Mouse (Mus musculus) MEL (cell line): ENCODE results near the gene Pole4. TPM values are rescaled to one million over a fixed set of nuclear protein-coding genes. Genes with fewer than 3 reads are reported as not detected.
A peak's percentile ranks its signal among the peaks of the same experiment; 100 is the strongest.

Experiments used
- DNase-seq: peaks from one replicate; pipeline ENCODE4 v3.0.0; 2011; ENCODE audit warnings: low read depth, low spot score
- H3K27ac ChIP-seq: 2 replicates; pipeline ENCODE4 v1.5.1; 2012; ENCODE audit warnings: low read depth, mild to moderate bottlenecking, control low read depth, low read length, moderate library complexity; ENCODE audit not compliant: control insufficient read depth
- H3K27me3 ChIP-seq, 2 experiments: fragments of 150-350 bp in 1 of 2; sonication (generic) in 1 of 2; 2 replicates each; pipeline ENCODE4 v1.6.1; 2012; ENCODE audit warnings: low read length in 2 of 2, mild to moderate bottlenecking in 2 of 2, improper control_type of control experiment in 1 of 2, moderate library complexity in 1 of 2; ENCODE audit not compliant: insufficient read depth in 2 of 2, control insufficient read depth in 1 of 2
- H3K36me3 ChIP-seq, 2 experiments: 2 replicates each; pipeline ENCODE4 v1.6.1; 2012 to 2014; ENCODE audit warnings: low read length in 2 of 2, improper control_type of control experiment in 1 of 2, inconsistent platforms in 1 of 2, mild to moderate bottlenecking in 1 of 2; ENCODE audit not compliant: insufficient read depth in 2 of 2, control insufficient read depth in 1 of 2
- H3K4me1 ChIP-seq, 2 experiments: fragments of 150-350 bp in 1 of 2; sonication (generic) in 1 of 2; 2 replicates each; pipeline ENCODE4 v1.6.1; 2012; ENCODE audit warnings: low read length in 2 of 2, improper control_type of control experiment in 1 of 2, mild to moderate bottlenecking in 1 of 2; ENCODE audit not compliant: insufficient read depth in 2 of 2, control insufficient read depth in 1 of 2
- H3K4me3 ChIP-seq, 2 experiments: fragments of 150-350 bp in 1 of 2; sonication (generic) in 1 of 2; 2 replicates each; pipeline ENCODE4 v1.5.1; 2012; ENCODE audit warnings: low read depth in 2 of 2, low read length in 2 of 2, mild to moderate bottlenecking in 2 of 2, moderate library complexity in 2 of 2, control low read depth in 1 of 2, improper control_type of control experiment in 1 of 2; ENCODE audit not compliant: control insufficient read depth in 1 of 2, insufficient read depth in 1 of 2
- H3K79me2 ChIP-seq: 2 replicates; pipeline ENCODE4 v1.6.1; 2012; ENCODE audit warnings: mild to moderate bottlenecking, low read length, moderate library complexity; ENCODE audit not compliant: control insufficient read depth, poor library complexity, insufficient read depth
- H3K9ac ChIP-seq: 2 replicates; pipeline ENCODE4 v1.6.1; 2012; ENCODE audit warnings: low read depth, mild to moderate bottlenecking, control low read depth, low read length, moderate library complexity; ENCODE audit not compliant: control insufficient read depth, poor library complexity, severe bottlenecking
- H3K9me3 ChIP-seq: fragments of 150-350 bp; sonication (generic); replicated peaks from 2 replicates; pipeline ENCODE4 v1.6.1; 2012; ENCODE audit warnings: mild to moderate bottlenecking, low read length, improper control_type of control experiment, moderate library complexity; ENCODE audit not compliant: insufficient read depth
- BHLHE40 ChIP-seq: IDR thresholded peaks from 2 replicates; pipeline ENCODE4 v1.6.1; 2012; ENCODE audit warnings: low read depth, mild to moderate bottlenecking, inconsistent platforms, low read length, improper control_type of control experiment, borderline replicate concordance
- CHD1 ChIP-seq: IDR thresholded peaks from 2 replicates; pipeline ENCODE4 v1.6.1; 2012; ENCODE audit warnings: low read depth, mild to moderate bottlenecking, inconsistent platforms, low read length, improper control_type of control experiment
- CHD2 ChIP-seq: IDR thresholded peaks from 2 replicates; pipeline ENCODE4 v1.6.1; 2011; ENCODE audit warnings: low read length, improper control_type of control experiment
- CTCF ChIP-seq, 3 experiments: IDR thresholded peaks in 2 of 3; conservative IDR thresholded peaks in 1 of 3; 2 replicates each; pipeline ENCODE4 v1.5.1; 2011 to 2012; ENCODE audit warnings: low read length in 3 of 3, low read depth in 2 of 3, mild to moderate bottlenecking in 2 of 3, improper control_type of control experiment in 1 of 3, inconsistent platforms in 1 of 3, mixed read lengths in 1 of 3, moderate library complexity in 1 of 3; ENCODE audit not compliant: control insufficient read depth in 1 of 3, insufficient read depth in 1 of 3, poor library complexity in 1 of 3, severe bottlenecking in 1 of 3
- EP300 ChIP-seq, 2 experiments: IDR thresholded peaks; 2 replicates each; pipeline ENCODE4 v1.6.1; 2011; ENCODE audit warnings: improper control_type of control experiment in 2 of 2, low read length in 2 of 2, low read depth in 1 of 2, mild to moderate bottlenecking in 1 of 2
- ETS1 ChIP-seq: IDR thresholded peaks from 2 replicates; pipeline ENCODE4 v1.6.1; 2012; ENCODE audit warnings: low read depth, mild to moderate bottlenecking, inconsistent platforms, low read length, improper control_type of control experiment, moderate library complexity
- GATA1 ChIP-seq: IDR thresholded peaks from 2 replicates; pipeline ENCODE4 v1.6.1; 2011; ENCODE audit warnings: low read depth, low read length, improper control_type of control experiment
- HCFC1 ChIP-seq: IDR thresholded peaks from 2 replicates; pipeline ENCODE4 v1.6.1; 2012; ENCODE audit warnings: low read depth, mild to moderate bottlenecking, inconsistent platforms, low read length, improper control_type of control experiment, moderate library complexity
- KAT2A ChIP-seq: conservative IDR thresholded peaks from 2 replicates; pipeline ENCODE4 v1.6.1; 2012; ENCODE audit warnings: low read depth, low read length, improper control_type of control experiment, inconsistent platforms
- MAX ChIP-seq: IDR thresholded peaks from 2 replicates; pipeline ENCODE4 v1.6.1; 2011; ENCODE audit warnings: low read length, improper control_type of control experiment
- MXI1 ChIP-seq: IDR thresholded peaks from 2 replicates; pipeline ENCODE4 v1.6.1; 2011; ENCODE audit warnings: mild to moderate bottlenecking, low read depth, low read length, improper control_type of control experiment
- MYC ChIP-seq: IDR thresholded peaks from 2 replicates; pipeline ENCODE4 v1.6.1; 2011; ENCODE audit warnings: low read depth, mild to moderate bottlenecking, low read length, improper control_type of control experiment, moderate library complexity
- NELFE ChIP-seq: IDR thresholded peaks from 2 replicates; pipeline ENCODE4 v1.6.1; 2011; ENCODE audit warnings: low read depth, low read length, improper control_type of control experiment
- POLR2AphosphoS2 ChIP-seq: IDR thresholded peaks from 2 replicates; pipeline ENCODE4 v1.6.1; 2011; ENCODE audit warnings: low read length, improper control_type of control experiment
- POLR2AphosphoS5 ChIP-seq: IDR thresholded peaks from 2 replicates; pipeline ENCODE4 v1.6.1; 2012; ENCODE audit warnings: low read depth, borderline replicate concordance, mild to moderate bottlenecking, inconsistent platforms, low read length, moderate library complexity, mixed read lengths
- RAD21 ChIP-seq: IDR thresholded peaks from 2 replicates; pipeline ENCODE4 v1.6.1; 2011; ENCODE audit warnings: mild to moderate bottlenecking, low read depth, low read length, improper control_type of control experiment
- SMC3 ChIP-seq: IDR thresholded peaks from 2 replicates; pipeline ENCODE4 v1.6.1; 2011; ENCODE audit warnings: low read depth, low read length, improper control_type of control experiment
- TAL1 ChIP-seq: IDR thresholded peaks from 2 replicates; pipeline ENCODE4 v1.6.1; 2012; ENCODE audit warnings: mild to moderate bottlenecking, inconsistent platforms, low read length, moderate library complexity, mixed read lengths
- TCF12 ChIP-seq: IDR thresholded peaks from 2 replicates; pipeline ENCODE4 v1.6.1; 2014; ENCODE audit warnings: low read depth, mild to moderate bottlenecking, inconsistent platforms, low read length, improper control_type of control experiment, moderate library complexity
- UBTF ChIP-seq: IDR thresholded peaks from 2 replicates; pipeline ENCODE4 v1.6.1; 2012; ENCODE audit warnings: low read depth, mild to moderate bottlenecking, inconsistent platforms, low read length, improper control_type of control experiment, moderate library complexity, borderline replicate concordance; ENCODE audit not compliant: insufficient read depth
- USF1 ChIP-seq: IDR thresholded peaks from 2 replicates; pipeline ENCODE4 v1.6.1; 2014; ENCODE audit warnings: low read depth, mild to moderate bottlenecking, inconsistent platforms, low read length, improper control_type of control experiment, moderate library complexity
- USF2 ChIP-seq, 2 experiments: IDR thresholded peaks; 2 replicates each; pipeline ENCODE4 v1.6.1; 2011 to 2012; ENCODE audit warnings: improper control_type of control experiment in 2 of 2, low read length in 2 of 2, borderline replicate concordance in 1 of 2, inconsistent platforms in 1 of 2, low read depth in 1 of 2, mild to moderate bottlenecking in 1 of 2; ENCODE audit not compliant: insufficient read depth in 1 of 2
- ZKSCAN1 ChIP-seq: IDR thresholded peaks from 2 replicates; pipeline ENCODE4 v1.6.1; 2012; ENCODE audit warnings: low read depth, mild to moderate bottlenecking, inconsistent platforms, low read length, improper control_type of control experiment, moderate library complexity
- polyA plus RNA-seq, 2 experiments: library from polyadenylated mRNA; stranded (reverse) in 1 of 2; unstranded in 1 of 2; fragments of >175 nt in 1 of 2; fragments of >200 nt in 1 of 2; gene quantifications; 2 replicates each; pipeline versions ENCODE4 v1.2.1 to v1.2.4; 2012; ENCODE audit warnings: low replicate concordance in 2 of 2, low read depth in 1 of 2; ENCODE audit not compliant: insufficient read length in 2 of 2, insufficient read depth in 1 of 2, missing spikeins in 1 of 2
- total RNA-seq: library from RNA; depleted of rRNA; stranded (reverse); fragments of 300-350 nt; gene quantifications from 2 replicates; pipeline ENCODE4 v1.2.3, GENCODE M21; 2012

Pole4 gene
- total and polyA plus RNA-seq, 3 experiments = 67.2 to 76.7 TPM; not detected in 1

DNA sequence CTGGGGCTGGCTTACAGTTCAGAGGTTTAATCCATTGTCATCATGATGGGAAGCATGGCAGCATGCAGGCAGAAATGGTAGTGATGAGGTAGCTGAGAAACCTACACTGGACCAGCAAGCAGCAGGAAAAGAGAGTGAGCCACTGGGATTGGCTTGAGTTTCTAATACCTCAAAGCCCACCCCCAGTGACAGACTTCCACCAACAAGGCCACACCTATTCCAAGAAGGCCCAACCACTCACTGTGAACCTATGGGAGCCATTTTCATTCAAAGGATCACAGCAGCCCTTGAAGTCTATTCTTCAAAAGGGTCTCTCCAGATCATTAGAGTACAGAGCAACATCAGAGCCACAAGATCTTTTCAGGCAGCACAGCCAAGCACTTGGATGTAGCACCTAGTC, 38.7 kb downstream of the Pole4 start:
- Histone ChIP-seq H3K4me3 (no peak overlapping the region), H3K4me1 (no peaks in the 10 kb centered on the region), H3K79me2 (no peaks in the 10 kb centered on the region), H3K9me3 (no peaks in the 10 kb centered on the region), H3K27ac (no peak overlapping the region), H3K9ac (no peak overlapping the region), H3K36me3 (no peaks in the 10 kb centered on the region), H3K27me3 (no peaks in the 10 kb centered on the region)
- no peak for TF ChIP-seq CTCF (IDR thresholded peaks at IDR 0.05 in 2 of 3, conservative IDR thresholded peaks at IDR 0.05 in 1 of 3; ENCODE audit: control insufficient read depth in 1 of 3, insufficient read depth in 1 of 3, low read depth in 2 of 3, low read length in 3 of 3, poor library complexity in 1 of 3, severe bottlenecking in 1 of 3)
- no peak for TF ChIP-seq ETS1
- TF ChIP-seq MXI1 = no peak
- no peak for TF ChIP-seq CHD1
- TF ChIP-seq KAT2A = no peak
- no peak for TF ChIP-seq ZKSCAN1
- no peak for TF ChIP-seq TAL1
- TF ChIP-seq HCFC1 = no peak
- TF ChIP-seq RAD21 = no peak
- TF ChIP-seq TCF12 = no peak
- no peak for TF ChIP-seq POLR2AphosphoS5
- no peak for TF ChIP-seq UBTF
- TF ChIP-seq CHD2 = no peak
- no peak for TF ChIP-seq POLR2AphosphoS2
- no peak for TF ChIP-seq NELFE
- no peak for DNase-seq

- Histone ChIP-seq H3K36me3 (peaks cover 4 to 19% of the 10 kb centered on the region in 2 experiments; a peak in 3 of 4 replicates), H3K27ac (peak overlapping the region; percentile 71), H3K79me2 (peaks cover 1% of the 10 kb centered on the region; the same call in 1 of the 2 replicates), H3K27me3 (no peaks in the 10 kb centered on the region), H3K4me3 (peak overlapping the region; percentile 55 to 58), H3K4me1 (peaks cover 0 to 10% of the 10 kb centered on the region in 2 experiments; a peak in 3 of 4 replicates), H3K9ac (peak overlapping the region; percentile 79), H3K9me3 (no peaks in the 10 kb centered on the region)
- no peak for TF ChIP-seq CTCF (IDR thresholded peaks at IDR 0.05 in 2 of 3, conservative IDR thresholded peaks at IDR 0.05 in 1 of 3; ENCODE audit: control insufficient read depth in 1 of 3, insufficient read depth in 1 of 3, low read depth in 2 of 3, low read length in 3 of 3, poor library complexity in 1 of 3, severe bottlenecking in 1 of 3)
- TF ChIP-seq SMC3 = no peak
- no peak for TF ChIP-seq EP300 (IDR thresholded peaks at IDR 0.05; ENCODE audit: low read depth in 1 of 2, low read length in 2 of 2)
- no peak for TF ChIP-seq USF1
- no peak for TF ChIP-seq RAD21
- TF ChIP-seq NELFE = no peak
- TF ChIP-seq CHD2 = no peak
- no peak for TF ChIP-seq BHLHE40
- TF ChIP-seq USF2 (IDR thresholded peaks at IDR 0.05; ENCODE audit: borderline replicate concordance in 1 of 2, insufficient read depth in 1 of 2, low read depth in 1 of 2, low read length in 2 of 2) = no peak
- TF ChIP-seq MAX = no peak; the same call in 1 of the 2 replicates
- no peak for TF ChIP-seq MXI1
- TF ChIP-seq GATA1 = no peak
- no peak for TF ChIP-seq MYC
- no peak for DNase-seq
These were observed 52.0 kb downstream of the Pole4 start for GRCm38 (mm10) chr6:82653169-82653525.
